Mouse (Mus musculus): ENCODE measurements at regions not wholly inside any gene's neighbourhood (a gene's known extent, or its start where the extent isn't known, plus 50 kb on each side); places are given as distances from the start of the nearest gene placed in this dataset.

- no peaks in the 10 kb centered on the region for H3K9me3 ChIP-seq
- H3K4me1 ChIP-seq, result peaks cover 12% of the 10 kb centered on the region
- peak overlapping the region; percentile 24; the same call in 1 of the 2 replicates for H3K4me2 ChIP-seq
- H3K4me3 ChIP-seq, result no peak overlapping the region
- H3K36me3 ChIP-seq, result no peaks in the 10 kb centered on the region
- WGBS, result 13% methylated on average over 15 of the region's 15 CpGs
- H3K27ac ChIP-seq (replicated peaks), result no peak overlapping the region
- H3K9ac ChIP-seq, result no peak overlapping the region
- peaks cover 18% of the 10 kb centered on the region; the same call in 1 of the 2 replicates for H3K27me3 ChIP-seq (replicated peaks)
- no peak for ATAC-seq (ENCODE audit: extremely low read depth, insufficient number of reproducible peaks, low FRiP score, low TSS enrichment)
Measured at GRCm38 (mm10) chr2:92544364-92545151, 54.9 kb upstream of the Chst1 start.

- H3K36me3 ChIP-seq, result no peaks in the 10 kb centered on the region
- WGBS, result 55% methylated on average over 5 of the region's 5 CpGs
- H3K27me3 ChIP-seq (replicated peaks), result peaks cover 18% of the 10 kb centered on the region; the same call in 1 of the 2 replicates
- H3K4me3 ChIP-seq, result no peak overlapping the region
- ATAC-seq (ENCODE audit: extremely low read depth, insufficient number of reproducible peaks, low FRiP score, low TSS enrichment), result no peak
- H3K9me3 ChIP-seq, result no peaks in the 10 kb centered on the region
- H3K4me1 ChIP-seq, result peaks cover 12% of the 10 kb centered on the region
- no peak overlapping the region for H3K9ac ChIP-seq
- H3K4me2 ChIP-seq, result no peak overlapping the region
- H3K27ac ChIP-seq (replicated peaks), result no peak overlapping the region
Measured at GRCm38 (mm10) chr2:92540841-92541240, 58.7 kb upstream of the Chst1 start.

- no peak overlapping the region for H3K27ac ChIP-seq (replicated peaks)
- H3K36me3 ChIP-seq, result no peaks in the 10 kb centered on the region
- ATAC-seq (ENCODE audit: extremely low read depth, insufficient number of reproducible peaks, low FRiP score, low TSS enrichment), result no peak
- H3K9ac ChIP-seq, result no peak overlapping the region
- H3K4me2 ChIP-seq, result no peak overlapping the region
- WGBS, result 71% methylated on average over 5 of the region's 5 CpGs
- H3K27me3 ChIP-seq (replicated peaks), result no peaks in the 10 kb centered on the region
- H3K4me3 ChIP-seq, result no peak overlapping the region
- no peaks in the 10 kb centered on the region for H3K9me3 ChIP-seq
- peaks cover 9% of the 10 kb centered on the region for H3K4me1 ChIP-seq
Measured at GRCm38 (mm10) chr2:92531996-92532395, 67.5 kb upstream of the Chst1 start.

GRCm38 (mm10) chr2:92530677-92531076 lies 68.8 kb upstream of the Chst1 start:
- no peak overlapping the region for H3K27ac ChIP-seq (replicated peaks)
- H3K4me2 ChIP-seq, result no peak overlapping the region
- H3K27me3 ChIP-seq (replicated peaks), result peaks cover 8% of the 10 kb centered on the region
- no peak overlapping the region for H3K9ac ChIP-seq
- H3K9me3 ChIP-seq, result no peaks in the 10 kb centered on the region
- 70% methylated on average over 4 of the region's 4 CpGs for WGBS
- H3K4me1 ChIP-seq, result peaks cover 9% of the 10 kb centered on the region
- ATAC-seq (ENCODE audit: extremely low read depth, insufficient number of reproducible peaks, low FRiP score, low TSS enrichment), result no peak
- no peaks in the 10 kb centered on the region for H3K36me3 ChIP-seq
- no peak overlapping the region for H3K4me3 ChIP-seq

GRCm38 (mm10) chr2:92529670-92530322 lies 69.5 kb upstream of the Slc35c1 start:
- Histone ChIP-seq H3K36me3 (no peaks in the 10 kb centered on the region), H3K4me3 (peak overlapping the region; percentile 59), H3K27me3 (replicated peaks) (peaks cover 9% of the 10 kb centered on the region), H3K4me1 (peaks cover 9% of the 10 kb centered on the region), H3K27ac (replicated peaks) (no peak overlapping the region), H3K9me3 (no peaks in the 10 kb centered on the region), H3K4me2 (peak overlapping the region; percentile 79), H3K9ac (peak overlapping the region; percentile 83)
- WGBS, result 42% methylated on average over 14 of the region's 14 CpGs
- ATAC-seq (ENCODE audit: extremely low read depth, insufficient number of reproducible peaks, low FRiP score, low TSS enrichment), result no peak

- peak overlapping the region; percentile 70 for H3K27ac ChIP-seq (replicated peaks)
- peaks cover 9% of the 10 kb centered on the region for H3K27me3 ChIP-seq (replicated peaks)
- H3K4me1 ChIP-seq, result peaks cover 9% of the 10 kb centered on the region
- 7% methylated on average over 24 of the region's 24 CpGs for WGBS
- peak overlapping the region; percentile 79 for H3K4me2 ChIP-seq
- H3K9ac ChIP-seq, result peak overlapping the region; percentile 83
- H3K36me3 ChIP-seq, result no peaks in the 10 kb centered on the region
- ATAC-seq (ENCODE audit: extremely low read depth, insufficient number of reproducible peaks, low FRiP score, low TSS enrichment), result peak; percentile 82
- peak overlapping the region; percentile 59 for H3K4me3 ChIP-seq
- no peaks in the 10 kb centered on the region for H3K9me3 ChIP-seq
Measured at GRCm38 (mm10) chr2:92529071-92529641, 68.8 kb upstream of the Slc35c1 start.

- peak overlapping the region; percentile 79 for H3K4me2 ChIP-seq
- H3K27ac ChIP-seq (replicated peaks), result no peak overlapping the region
- 0 out of 2 replicates have a peak overlapping the region, but pooled peaks have one; percentile 83 for H3K9ac ChIP-seq
- H3K4me1 ChIP-seq, result peaks cover 9% of the 10 kb centered on the region
- peaks cover 9% of the 10 kb centered on the region for H3K27me3 ChIP-seq (replicated peaks)
- H3K9me3 ChIP-seq, result no peaks in the 10 kb centered on the region
- WGBS, result 77% methylated on average over 6 of the region's 6 CpGs
- H3K36me3 ChIP-seq, result no peaks in the 10 kb centered on the region
- H3K4me3 ChIP-seq, result no peak overlapping the region
- ATAC-seq (ENCODE audit: extremely low read depth, insufficient number of reproducible peaks, low FRiP score, low TSS enrichment), result no peak
Measured at GRCm38 (mm10) chr2:92528119-92528830, 67.9 kb upstream of the Slc35c1 start.

- no peaks in the 10 kb centered on the region for H3K9me3 ChIP-seq
- no peaks in the 10 kb centered on the region for H3K36me3 ChIP-seq
- ATAC-seq (ENCODE audit: extremely low read depth, insufficient number of reproducible peaks, low FRiP score, low TSS enrichment), result no peak
- no peak overlapping the region for H3K4me2 ChIP-seq
- H3K4me3 ChIP-seq, result no peak overlapping the region
- peaks cover 9% of the 10 kb centered on the region for H3K4me1 ChIP-seq
- 72% methylated on average over 5 of the region's 5 CpGs for WGBS
- no peak overlapping the region for H3K9ac ChIP-seq
- peaks cover 9% of the 10 kb centered on the region for H3K27me3 ChIP-seq (replicated peaks)
- H3K27ac ChIP-seq (replicated peaks), result no peak overlapping the region
Measured at GRCm38 (mm10) chr2:92526676-92527395, 66.5 kb upstream of the Slc35c1 start.

GRCm38 (mm10) chr2:92525628-92526027 lies 65.3 kb upstream of the Slc35c1 start:
- H3K9ac ChIP-seq, result no peak overlapping the region
- 28% methylated on average over 7 of the region's 7 CpGs for WGBS

GRCm38 (mm10) chr2:92525062-92525623 lies 64.8 kb upstream of the Slc35c1 start:
- no peak for ATAC-seq (ENCODE audit: extremely low read depth, insufficient number of reproducible peaks, low FRiP score, low TSS enrichment)
- Histone ChIP-seq H3K36me3 (no peaks in the 10 kb centered on the region), H3K4me2 (no peak overlapping the region), H3K9ac (no peak overlapping the region), H3K27ac (replicated peaks) (no peak overlapping the region), H3K4me1 (peaks cover 9% of the 10 kb centered on the region), H3K9me3 (no peaks in the 10 kb centered on the region), H3K27me3 (replicated peaks) (peaks cover 9% of the 10 kb centered on the region), H3K4me3 (no peak overlapping the region)
- 50% methylated on average over 10 of the region's 10 CpGs for WGBS

More at GRCm38 (mm10) chr2:92525628-92526027, 65.3 kb upstream of the Slc35c1 start:
- Histone ChIP-seq H3K4me3 (no peak overlapping the region), H3K27ac (replicated peaks) (no peak overlapping the region), H3K36me3 (no peaks in the 10 kb centered on the region), H3K4me1 (peaks cover 9% of the 10 kb centered on the region), H3K4me2 (no peak overlapping the region), H3K27me3 (replicated peaks) (peaks cover 9% of the 10 kb centered on the region), H3K9me3 (no peaks in the 10 kb centered on the region)
- ATAC-seq (ENCODE audit: extremely low read depth, insufficient number of reproducible peaks, low FRiP score, low TSS enrichment), result no peak
